Mouse (Mus musculus): ENCODE results near the gene Akap13.

Akap13 gene

GRCm38 (mm10) chr7:75656297-75656852 lies 201.0 kb downstream of the Akap13 start:
- no peak for DNase-seq (ENCODE audit: extremely low spot score, low read depth, low spot score)

GRCm38 (mm10) chr7:75656896-75657295 lies 201.6 kb downstream of the Akap13 start:
- no peak for DNase-seq (ENCODE audit: extremely low spot score, low read depth, low spot score)

- no peak for DNase-seq (ENCODE audit: extremely low spot score, low read depth, low spot score)
These were observed 209.1 kb downstream of the Akap13 start for GRCm38 (mm10) chr7:75664455-75664854.

- DNase-seq (ENCODE audit: extremely low spot score, low read depth, low spot score) = no peak
These were observed 211.6 kb downstream of the Akap13 start for GRCm38 (mm10) chr7:75666982-75667381.

GRCm38 (mm10) chr7:75667531-75667930 lies 212.2 kb downstream of the Akap13 start:
- no peak for DNase-seq (ENCODE audit: extremely low spot score, low read depth, low spot score)

- DNase-seq (ENCODE audit: extremely low spot score, low read depth, low spot score) = no peak
These were observed 213.1 kb downstream of the Akap13 start for GRCm38 (mm10) chr7:75668396-75668795.

GRCm38 (mm10) chr7:75669416-75669815 lies 214.1 kb downstream of the Akap13 start:
- DNase-seq (ENCODE audit: extremely low spot score, low read depth, low spot score) = no peak

GRCm38 (mm10) chr7:75679631-75680030 lies 224.3 kb downstream of the Akap13 start:
- no peak for DNase-seq (ENCODE audit: extremely low spot score, low read depth, low spot score)

- DNase-seq (ENCODE audit: extremely low spot score, low read depth, low spot score) = no peak
These were observed 227.6 kb downstream of the Akap13 start for GRCm38 (mm10) chr7:75682901-75683300.

GRCm38 (mm10) chr7:75683410-75683809 lies 228.1 kb downstream of the Akap13 start:
- no peak for DNase-seq (ENCODE audit: extremely low spot score, low read depth, low spot score)

- no peak for DNase-seq (ENCODE audit: extremely low spot score, low read depth, low spot score)
These were observed 229.6 kb downstream of the Akap13 start for GRCm38 (mm10) chr7:75684976-75685375.

GRCm38 (mm10) chr7:75686046-75686826 lies 230.9 kb downstream of the Akap13 start:
- DNase-seq (ENCODE audit: extremely low spot score, low read depth, low spot score) = no peak

- DNase-seq (ENCODE audit: extremely low spot score, low read depth, low spot score) = no peak
These were observed 231.5 kb downstream of the Akap13 start for GRCm38 (mm10) chr7:75686827-75687164.

GRCm38 (mm10) chr7:75688144-75688543 lies 232.8 kb downstream of the Akap13 start:
- no peak for DNase-seq (ENCODE audit: extremely low spot score, low read depth, low spot score)

- DNase-seq (ENCODE audit: extremely low spot score, low read depth, low spot score) = no peak
These were observed 239.4 kb downstream of the Akap13 start for GRCm38 (mm10) chr7:75694777-75695176.

GRCm38 (mm10) chr7:75699836-75700235 lies 244.5 kb downstream of the Akap13 start:
- no peak for DNase-seq (ENCODE audit: extremely low spot score, low read depth, low spot score)

GRCm38 (mm10) chr7:75700771-75701345 lies 245.5 kb downstream of the Akap13 start:
- no peak for DNase-seq (ENCODE audit: extremely low spot score, low read depth, low spot score)

GRCm38 (mm10) chr7:75701761-75702160 lies 246.4 kb downstream of the Akap13 start:
- DNase-seq (ENCODE audit: extremely low spot score, low read depth, low spot score) = no peak

GRCm38 (mm10) chr7:75702368-75702767 lies 247.0 kb downstream of the Akap13 start:
- no peak for DNase-seq (ENCODE audit: extremely low spot score, low read depth, low spot score)

- DNase-seq (ENCODE audit: extremely low spot score, low read depth, low spot score) = no peak
These were observed 247.8 kb downstream of the Akap13 start for GRCm38 (mm10) chr7:75702966-75703645.

- DNase-seq (ENCODE audit: extremely low spot score, low read depth, low spot score) = no peak
These were observed 249.5 kb downstream of the Akap13 start for GRCm38 (mm10) chr7:75704862-75705261.

- DNase-seq (ENCODE audit: extremely low spot score, low read depth, low spot score) = no peak
These were observed 254.6 kb downstream of the Akap13 start for GRCm38 (mm10) chr7:75709936-75710335.
